Mouse (Mus musculus) layer of hippocampus, postnatal 25 days (tissue): ENCODE data around the gene Adam17. TPM values are rescaled to one million over a fixed set of nuclear protein-coding genes. Genes with fewer than 3 reads are reported as not detected.
"Not testable (repeated sequence)": the region's sequence is repeated elsewhere in the genome, so short reads cannot be mapped to it uniquely, and the experiment has no call there.

ENCODE experiments used
- DNase-seq, 2 experiments: peaks; one replicate each; pipeline ENCODE4 v3.0.0; 2022; ENCODE audit warnings: mixed read lengths in 2 of 2, low spot score in 1 of 2; ENCODE audit errors: extremely low spot score in 1 of 2
- total RNA-seq, 2 experiments: library from RNA; stranded (reverse); gene quantifications; 2 replicates each; pipeline ENCODE4 v1.2.3; 2021

Gene Adam17
- total RNA-seq = 10 to 100 TPM; 17.6 to 22.0 TPM

- peak; percentile 89 to 96 for DNase-seq
These were observed at the start of gene Adam17 for GRCm38 (mm10) chr12:21373100-21373819. Gene Adam17 (minus strand): TSS chr12:21373632.

GRCm38 (mm10) chr12:21418621-21419131 is 45.2 kb upstream of the Adam17 start:
- peak in 1 of 2 experiments; percentile 20 for DNase-seq

GRCm38 (mm10) chr12:21418083-21418482 is 44.7 kb upstream of the Adam17 start:
- DNase-seq = no peak

- peak; percentile 89 to 97 for DNase-seq
These were observed 44.0 kb upstream of the Adam17 start, which contains the start of gene Ywhaq for GRCm38 (mm10) chr12:21417100-21418070. Gene Ywhaq (minus strand): TSS chr12:21417637.

GRCm38 (mm10) chr12:21416506-21416905 is 43.1 kb upstream of the Adam17 start:
- no peak for DNase-seq

GRCm38 (mm10) chr12:21410620-21411019 is 37.2 kb upstream of the Adam17 start:
- DNase-seq = no peak

- DNase-seq = no peak
These were observed 36.2 kb upstream of the Adam17 start for GRCm38 (mm10) chr12:21409651-21410050.

- no peak for DNase-seq
These were observed 35.4 kb upstream of the Adam17 start for GRCm38 (mm10) chr12:21408789-21409367.

- DNase-seq = no peak
These were observed 29.3 kb upstream of the Adam17 start for GRCm38 (mm10) chr12:21402771-21403170.

GRCm38 (mm10) chr12:21386201-21386600 is 12.8 kb upstream of the Adam17 start:
- DNase-seq = no peak

- DNase-seq = not testable (repeated sequence)
These were observed 5.4 kb upstream of the Adam17 start for GRCm38 (mm10) chr12:21378765-21379346.

- no peak for DNase-seq
These were observed 2.1 kb upstream of the Adam17 start for GRCm38 (mm10) chr12:21375376-21376157.

GRCm38 (mm10) chr12:21373820-21374475 is 516 bp upstream of the Adam17 start:
- no peak for DNase-seq

- DNase-seq = no peak
These were observed 3.3 kb downstream of the Adam17 start for GRCm38 (mm10) chr12:21370035-21370611.

GRCm38 (mm10) chr12:21369087-21369410 is 4.4 kb downstream of the Adam17 start:
- DNase-seq = no peak

- no peak for DNase-seq
These were observed 4.9 kb downstream of the Adam17 start for GRCm38 (mm10) chr12:21368376-21369086.

- no peak for DNase-seq
These were observed 8.6 kb downstream of the Adam17 start for GRCm38 (mm10) chr12:21364624-21365435.
